Mouse (Mus musculus): ENCODE results near the gene Eif4h.

DNA sequence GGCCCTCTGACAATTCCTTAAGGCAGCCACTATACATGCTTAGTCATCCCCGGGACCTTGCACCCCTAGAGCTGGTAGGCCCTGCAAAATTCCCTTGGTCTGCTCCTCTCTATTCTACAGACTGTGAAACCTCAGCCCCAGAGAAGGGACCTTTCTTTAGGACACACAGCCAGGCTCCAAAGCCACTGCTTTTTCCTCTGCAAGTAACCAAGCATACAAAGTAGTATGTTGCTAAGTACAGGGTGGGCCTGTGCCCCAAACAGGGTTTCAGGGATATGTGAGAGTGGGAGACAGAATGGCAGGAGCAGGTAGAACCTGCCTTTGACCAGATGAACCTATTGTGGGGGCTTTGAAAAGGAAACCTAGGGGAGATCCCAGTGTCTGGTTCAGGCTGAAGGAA, 47.9 kb upstream of the Eif4h start:
- TF ChIP-seq CTCF (IDR thresholded peaks at IDR 0.05; ENCODE audit: low read depth, low read length): no peak
- TF ChIP-seq POLR2A (IDR thresholded peaks at IDR 0.05; ENCODE audit: insufficient read depth, low read length): no peak
- no peak for TF ChIP-seq EP300 (IDR thresholded peaks at IDR 0.05; ENCODE audit: insufficient read depth, low read depth, low read length)
